Mouse (Mus musculus): ENCODE results near the gene Gm49337.
A peak's percentile ranks its signal among the peaks of the same experiment; 100 is the strongest.
"Not testable (repeated sequence)": the region's sequence is repeated elsewhere in the genome, so short reads cannot be mapped to it uniquely, and the experiment has no call there.

Gene Gm49337

DNA sequence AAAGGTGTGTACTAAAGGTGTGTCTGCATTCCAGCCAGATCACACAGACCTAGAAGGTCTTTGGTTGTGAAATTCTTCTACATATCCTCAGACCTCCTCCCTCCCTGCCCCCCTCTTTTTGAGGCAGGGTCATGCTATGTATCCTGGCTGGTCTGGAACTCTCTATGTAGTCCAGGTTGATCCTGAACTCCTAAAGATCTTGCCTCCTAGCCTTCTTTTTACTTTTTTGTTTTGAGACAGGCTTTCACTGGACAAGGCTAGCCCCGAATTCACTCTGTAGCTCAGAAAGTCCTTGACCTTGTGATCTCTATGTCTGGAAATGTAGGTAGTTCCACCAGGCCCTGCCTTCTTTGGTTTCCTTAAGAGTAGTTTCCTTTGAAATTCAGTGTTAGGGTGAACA lies 35.7 kb downstream of the Gm49337 start:
- no peak for DNase-seq (ENCODE audit: low spot score in 2 of 2)

DNA sequence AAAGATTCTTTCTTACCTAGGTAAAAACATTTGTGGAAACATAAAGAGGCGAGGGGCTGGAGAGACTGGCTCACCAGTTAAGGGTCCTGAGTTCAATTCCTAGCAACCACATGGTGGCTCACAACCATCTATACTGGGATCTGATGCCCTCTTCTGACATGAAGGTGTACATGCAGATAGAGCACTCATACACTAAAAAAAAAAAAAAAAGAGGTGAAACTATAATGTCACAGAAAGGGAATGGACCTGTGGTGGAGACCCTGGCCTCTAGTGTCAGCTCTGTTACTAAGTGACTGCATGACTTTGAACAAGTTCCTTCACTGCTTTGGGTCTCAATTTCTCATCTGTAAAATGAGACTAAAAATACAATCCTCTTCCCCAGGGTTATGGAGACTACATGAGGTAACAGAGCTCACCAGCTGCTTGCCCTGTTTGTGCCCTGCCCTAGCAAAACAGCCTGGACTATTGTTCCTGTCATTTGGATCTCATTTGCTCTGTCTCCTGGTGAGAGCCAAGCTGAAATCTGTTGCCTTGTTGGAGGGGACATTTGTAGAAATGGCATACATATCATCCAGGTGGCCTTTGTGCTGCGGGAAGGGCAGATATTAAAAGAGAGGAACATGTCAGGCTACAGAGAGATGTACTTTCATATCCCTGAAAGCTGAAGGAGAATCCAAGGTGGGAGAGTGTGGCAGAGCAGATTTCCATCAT lies 42.9 kb downstream of the Gm49337 start:
- DNase-seq (ENCODE audit: low spot score in 2 of 2) = no peak

DNA sequence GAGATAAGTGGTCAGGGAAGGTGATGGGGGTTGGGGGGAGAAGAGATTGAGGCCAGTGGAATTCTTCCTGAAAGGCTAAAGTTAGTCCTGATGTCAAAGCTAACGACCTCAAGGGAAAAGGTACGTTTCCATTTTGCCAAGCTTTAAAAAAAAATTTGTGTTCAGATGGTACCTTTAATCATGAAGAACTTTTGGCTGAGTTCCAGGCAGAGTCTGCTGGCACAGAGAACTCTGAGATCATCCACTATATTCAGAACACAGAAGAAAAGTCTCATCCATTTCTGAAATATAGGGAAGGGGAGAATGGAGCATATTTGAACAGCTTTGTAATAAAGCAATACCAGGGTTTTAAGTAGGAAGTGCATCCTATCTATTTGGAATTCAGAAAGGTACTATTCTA lies 43.9 kb downstream of the Gm49337 start:
- DNase-seq (ENCODE audit: low spot score in 2 of 2) = peak in 1 of 2 experiments; percentile 25

DNA sequence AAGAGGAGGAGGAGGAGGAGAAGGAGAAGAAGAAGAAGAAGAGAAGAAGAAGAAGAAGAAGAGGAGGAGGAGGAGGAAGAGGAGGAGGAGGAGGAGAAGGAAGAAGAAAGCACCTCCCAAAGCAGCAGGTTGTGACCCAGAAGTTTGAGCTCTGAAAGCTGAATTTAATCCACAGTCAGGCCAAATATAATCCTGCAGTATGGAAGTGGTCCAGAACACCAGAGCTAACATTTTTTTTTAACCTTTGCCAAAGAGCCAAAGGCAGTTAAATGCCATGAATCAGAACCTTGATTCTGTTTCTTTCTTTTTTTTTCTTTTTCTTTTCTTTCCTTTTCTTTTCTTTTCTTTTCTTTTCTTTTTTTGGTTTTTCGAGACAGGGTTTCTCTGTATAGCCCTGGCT lies 44.5 kb downstream of the Gm49337 start:
- not testable (repeated sequence) for DNase-seq (ENCODE audit: low spot score in 2 of 2)

DNA sequence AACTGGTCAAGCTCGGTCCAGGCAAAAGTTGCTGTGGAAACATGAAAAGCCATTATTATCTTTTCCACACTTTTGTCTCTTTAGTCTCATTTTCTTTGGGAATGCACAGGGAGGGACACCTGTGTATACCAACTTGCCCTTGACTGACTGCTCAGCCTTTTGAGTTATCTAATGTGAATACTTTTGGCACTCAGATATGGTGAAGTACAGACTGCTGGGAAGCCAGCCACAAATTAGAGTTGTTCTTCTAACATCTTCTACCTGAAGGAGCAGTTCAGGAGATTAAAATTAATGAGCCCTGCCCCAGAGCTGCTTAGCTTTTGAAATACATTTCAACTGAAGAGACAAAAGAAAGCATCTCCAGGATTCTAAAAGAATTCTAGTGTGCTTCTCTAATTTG lies 45.9 kb downstream of the Gm49337 start:
- DNase-seq (ENCODE audit: low spot score in 2 of 2) = no peak

DNA sequence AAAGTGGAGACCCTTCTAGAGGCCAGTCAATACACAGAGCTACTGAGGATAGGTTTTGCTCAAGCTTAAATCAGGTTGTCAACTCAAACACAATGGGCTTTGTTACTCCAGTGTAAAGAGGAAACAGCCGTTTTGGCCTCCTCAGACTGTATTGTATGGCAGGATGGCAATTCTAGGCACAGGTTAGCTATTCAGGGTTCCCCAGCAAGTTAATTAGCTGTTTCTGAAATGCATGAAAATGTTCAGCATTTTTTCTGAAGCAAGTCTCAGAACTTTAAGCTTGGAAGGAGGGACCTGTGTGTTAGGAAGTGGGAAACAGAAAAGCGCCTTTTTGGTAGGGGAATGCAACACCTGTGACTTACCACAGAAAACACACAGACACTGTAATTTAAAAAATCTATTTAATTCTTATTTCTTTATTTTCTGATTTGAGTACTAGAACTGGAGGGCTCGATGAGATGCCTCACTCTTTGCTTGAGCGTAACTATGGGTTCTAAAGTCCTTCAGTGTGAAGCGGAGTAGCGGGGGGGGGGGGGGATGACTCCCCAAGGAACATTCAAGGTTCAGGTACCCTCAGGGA lies 47.0 kb downstream of the Gm49337 start:
- no peak for DNase-seq (ENCODE audit: low spot score in 2 of 2)

DNA sequence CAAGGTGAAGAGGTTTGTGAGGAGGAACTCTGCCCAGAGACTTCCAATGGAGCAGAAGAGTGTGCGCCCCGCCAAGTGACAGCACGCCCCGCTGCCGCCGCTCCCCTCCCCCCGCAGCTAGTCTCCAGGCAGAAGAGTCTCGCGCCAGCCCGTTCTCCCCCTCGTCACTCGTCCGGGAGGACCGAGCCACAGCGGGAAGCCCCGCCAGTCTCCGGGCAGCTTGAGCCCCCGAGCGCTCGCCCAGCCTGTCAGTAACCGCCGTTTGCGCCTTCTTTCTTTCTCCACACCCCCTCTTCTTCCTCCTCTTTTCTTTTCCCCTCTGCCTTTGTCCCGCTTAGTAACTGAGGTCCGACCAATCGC lies 47.6 kb downstream of the Gm49337 start:
- DNase-seq (ENCODE audit: low spot score in 2 of 2) = no peak

DNA sequence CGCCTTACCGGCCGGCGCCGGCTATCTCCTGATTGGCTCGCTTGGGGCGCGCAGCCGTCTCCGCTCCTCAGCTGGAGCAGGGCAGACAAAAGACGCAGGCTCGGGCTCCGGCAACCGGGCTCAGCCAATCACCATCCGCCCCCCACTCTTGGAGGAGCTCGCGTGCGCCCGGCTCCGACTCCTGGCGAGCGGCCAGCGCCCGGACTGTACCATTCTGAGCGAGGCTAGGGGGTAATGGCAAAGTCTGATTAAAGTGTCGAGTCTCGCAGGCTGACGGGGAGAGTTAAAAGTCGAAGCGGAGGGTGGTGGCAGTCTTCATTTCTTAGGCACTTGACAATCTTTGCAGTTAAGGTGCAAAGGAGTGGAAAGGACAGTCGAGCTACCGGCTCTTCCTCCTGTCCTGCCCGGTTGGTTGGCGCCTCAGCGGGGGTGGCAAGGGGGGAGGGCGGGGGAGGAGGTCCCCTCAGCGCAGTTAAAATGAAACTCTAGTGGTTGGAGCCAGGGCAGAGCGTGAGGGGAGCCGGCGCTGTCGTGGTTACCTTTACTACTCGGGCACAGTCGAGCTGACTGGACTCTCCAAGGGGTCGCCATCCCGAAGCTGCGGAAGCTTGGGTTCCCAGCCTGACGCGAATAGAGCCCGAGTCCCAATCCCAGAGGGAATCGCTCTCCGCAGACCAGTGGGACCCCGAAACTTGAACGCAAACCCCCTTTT lies 48.1 kb downstream of the Gm49337 start, which contains the start of gene Pik3r3:
Gene Pik3r3 (plus strand): TSS at position 479 of the 712 bp plus-strand sequence.
- DNase-seq (ENCODE audit: low spot score in 2 of 2) = peak; percentile 97 to 99

DNA sequence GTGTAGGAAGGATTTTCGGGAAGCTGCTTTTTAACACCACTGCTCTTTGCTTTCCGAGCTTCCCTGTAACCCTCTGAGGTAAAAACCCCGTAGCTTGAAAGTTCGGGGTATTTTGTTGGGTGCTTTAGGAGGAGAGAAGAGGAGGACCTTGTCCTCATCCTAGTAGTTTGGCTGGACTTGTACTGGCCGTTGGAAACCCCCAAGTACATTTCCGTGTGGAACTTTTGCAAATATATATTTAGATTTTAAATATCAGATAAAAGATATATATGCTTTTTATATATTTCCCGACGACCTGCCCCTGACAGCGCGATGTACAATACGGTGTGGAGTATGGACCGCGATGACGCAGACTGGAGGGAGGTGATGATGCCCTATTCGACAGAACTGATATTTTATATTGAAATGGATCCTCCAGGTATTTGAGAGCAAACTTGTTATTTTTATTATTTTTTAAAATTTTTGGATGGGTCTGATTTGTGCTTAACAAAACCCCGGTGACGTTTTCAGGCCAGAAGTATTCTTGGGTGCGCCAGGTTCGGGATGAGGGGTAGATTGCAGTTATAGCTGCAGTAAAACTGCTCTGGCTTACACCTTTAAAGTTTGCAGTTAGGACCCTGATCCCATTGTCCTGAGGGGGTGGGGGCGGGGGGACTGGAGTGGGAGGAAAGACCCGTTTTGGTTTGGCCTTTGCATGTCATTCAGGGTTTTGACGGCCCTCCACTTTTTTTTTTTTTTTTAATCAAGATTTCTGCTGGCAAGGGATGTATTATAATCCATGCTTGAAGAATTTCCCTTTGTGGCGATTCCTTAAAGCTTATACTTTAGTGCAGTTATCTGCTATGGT lies 49.0 kb downstream of the Gm49337 start:
- peak; percentile 14 to 23 for DNase-seq (ENCODE audit: low spot score in 2 of 2)

DNA sequence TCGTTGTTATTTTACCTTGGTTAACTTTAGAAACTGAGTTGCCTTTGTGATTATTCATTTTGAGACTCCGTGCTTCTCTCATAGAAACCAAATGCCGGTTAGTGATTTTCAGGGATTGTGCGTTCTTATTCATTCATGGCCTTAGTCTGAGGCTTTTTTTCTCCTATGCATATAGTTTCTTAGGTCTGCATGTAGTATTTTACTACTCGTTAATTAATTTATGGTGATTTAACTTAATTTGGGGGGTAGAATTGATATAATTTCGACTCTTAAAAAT lies 49.6 kb downstream of the Gm49337 start:
- no peak for DNase-seq (ENCODE audit: low spot score in 2 of 2)

DNA sequence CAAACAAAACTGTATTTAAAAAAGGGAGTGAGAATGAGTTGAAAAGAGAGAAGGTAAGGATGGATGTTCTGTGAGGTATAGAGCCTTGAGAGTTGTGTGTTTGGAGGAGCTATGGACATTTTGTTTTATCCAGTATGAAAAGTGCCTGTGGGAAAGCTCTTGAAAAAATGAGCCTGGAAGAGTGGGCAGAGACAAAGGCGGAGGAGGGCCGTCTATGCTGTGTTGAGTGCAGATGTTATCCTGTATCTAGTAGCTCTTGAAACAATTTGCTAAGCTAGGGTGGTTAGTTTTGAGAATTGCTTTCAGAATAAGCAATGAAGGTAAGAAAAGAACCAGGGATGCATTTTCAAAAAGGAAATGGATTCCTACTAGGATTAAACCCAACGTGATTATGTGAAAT lies 70.2 kb downstream of the Gm49337 start:
- peak in 1 of 2 experiments; percentile 15 for DNase-seq (ENCODE audit: low spot score in 2 of 2)

DNA sequence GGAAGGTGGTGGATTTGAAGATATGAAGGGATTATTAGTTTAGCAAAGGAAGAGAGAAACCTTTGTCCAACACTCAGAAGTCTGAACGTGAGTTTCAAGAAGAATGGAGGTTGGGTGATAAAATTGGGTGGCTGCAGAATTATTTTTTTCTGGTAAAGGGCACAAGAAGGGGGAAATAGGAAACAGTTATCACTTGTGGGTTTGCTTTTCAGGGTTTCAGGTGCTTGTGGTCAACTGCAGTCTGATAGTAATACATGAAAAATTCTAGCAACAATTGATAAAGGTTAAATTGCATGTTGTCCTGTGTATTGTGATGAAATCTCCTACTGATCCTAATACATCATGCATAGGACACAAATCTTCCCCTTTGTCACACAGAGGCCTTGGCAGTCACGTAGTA lies 71.1 kb downstream of the Gm49337 start:
- DNase-seq (ENCODE audit: low spot score in 2 of 2) = no peak

DNA sequence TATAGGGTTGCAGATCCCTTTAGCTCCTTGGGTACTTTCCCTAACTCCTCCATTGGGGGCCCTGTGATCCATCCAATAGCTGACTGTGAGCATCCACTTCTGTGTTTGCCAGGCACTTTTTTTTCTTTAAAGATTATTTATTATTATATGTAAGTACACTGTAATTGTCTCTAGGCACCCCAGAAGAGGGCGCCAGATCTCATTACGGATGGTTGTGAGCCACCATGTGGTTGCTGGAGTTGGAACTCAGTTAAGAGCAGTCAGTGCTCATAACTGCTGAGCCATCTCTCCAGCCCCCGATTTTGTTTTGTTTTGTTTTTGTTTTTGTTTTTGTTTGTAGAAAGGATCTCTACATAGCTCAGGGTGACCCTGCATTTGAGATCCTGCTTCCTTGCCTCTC lies 72.7 kb downstream of the Gm49337 start:
- not testable (repeated sequence) for DNase-seq (ENCODE audit: low spot score in 2 of 2)

DNA sequence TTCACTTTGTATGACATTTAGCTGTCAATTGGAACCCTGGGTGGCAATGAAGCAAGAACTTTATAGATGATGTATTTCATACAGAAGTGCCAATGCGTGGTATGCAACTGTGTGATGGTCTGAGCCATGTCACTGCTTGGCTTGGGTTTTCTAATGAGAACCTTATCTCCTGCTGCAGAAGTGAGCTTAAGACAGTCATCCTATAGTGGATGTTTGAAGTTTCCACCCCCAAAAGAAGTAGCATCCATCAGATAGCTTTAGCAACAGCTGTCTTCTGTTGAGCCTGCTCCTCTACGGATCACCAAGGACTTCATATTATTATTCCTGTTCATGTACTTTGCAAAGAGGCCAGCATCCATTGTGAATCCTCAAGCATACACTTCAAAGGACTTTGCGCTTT lies 76.8 kb downstream of the Gm49337 start:
- no peak for DNase-seq (ENCODE audit: low spot score in 2 of 2)

DNA sequence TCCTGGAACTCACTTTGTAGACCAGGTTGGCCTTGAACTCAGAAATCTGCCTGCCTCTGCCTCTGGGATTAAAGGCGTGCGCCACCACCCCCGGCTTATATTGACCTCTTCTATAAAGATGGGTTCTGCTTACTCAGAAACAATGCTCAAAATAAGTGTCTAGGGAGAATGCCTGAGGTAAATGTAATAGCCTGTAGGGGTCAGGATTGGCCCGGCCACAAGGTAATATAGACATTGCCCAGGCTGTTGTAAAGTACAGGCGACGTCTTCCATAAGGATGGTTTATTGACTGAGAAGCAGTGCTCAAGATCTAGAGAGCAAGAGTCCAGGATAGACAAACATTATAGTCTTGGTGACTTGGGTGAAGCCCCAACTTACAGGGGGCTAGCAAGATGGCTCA lies 95.0 kb downstream of the Gm49337 start:
- no peak for DNase-seq (ENCODE audit: low spot score in 2 of 2)

DNA sequence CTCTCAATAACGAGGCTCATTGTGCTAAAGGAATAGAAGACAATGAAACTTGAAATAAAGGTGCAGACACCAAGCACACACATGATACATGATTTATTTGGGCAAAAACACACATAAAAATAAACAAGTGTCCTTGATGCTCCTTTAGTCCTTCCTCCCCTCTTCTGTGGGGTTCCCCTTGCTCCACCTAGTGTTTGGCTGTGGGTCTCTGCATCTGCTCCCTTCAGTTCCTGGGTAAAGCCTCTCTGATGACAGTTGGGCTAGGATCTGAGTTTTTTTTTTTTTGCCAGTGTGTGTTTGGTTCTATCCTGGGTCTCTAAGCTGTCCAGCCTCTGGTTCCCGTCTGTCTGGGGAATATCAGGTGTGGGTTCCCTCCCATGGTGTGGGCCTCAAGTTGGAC lies 109.0 kb downstream of the Gm49337 start:
- no peak for DNase-seq (ENCODE audit: low spot score in 2 of 2)

DNA sequence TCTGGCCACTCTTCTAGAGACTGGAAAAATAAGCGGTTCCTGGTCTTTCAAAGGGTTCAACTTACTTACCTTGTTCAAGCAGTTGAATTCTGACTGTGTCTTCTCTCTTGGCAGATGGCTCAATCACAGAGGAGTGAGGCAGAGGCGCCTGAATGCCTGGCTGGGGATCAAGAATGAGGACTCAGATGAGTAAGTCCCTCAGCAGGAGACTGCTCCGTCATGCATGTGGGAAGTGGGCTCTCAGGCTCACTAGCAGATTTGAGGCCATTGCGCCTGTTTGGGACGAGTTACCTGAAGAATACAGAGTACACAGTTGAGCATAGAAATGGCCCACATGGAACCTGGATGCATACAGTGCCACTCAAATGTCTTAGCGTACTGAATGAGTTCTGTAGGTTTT lies 118.4 kb downstream of the Gm49337 start:
- peak in 1 of 2 experiments; percentile 53 for DNase-seq (ENCODE audit: low spot score in 2 of 2)

DNA sequence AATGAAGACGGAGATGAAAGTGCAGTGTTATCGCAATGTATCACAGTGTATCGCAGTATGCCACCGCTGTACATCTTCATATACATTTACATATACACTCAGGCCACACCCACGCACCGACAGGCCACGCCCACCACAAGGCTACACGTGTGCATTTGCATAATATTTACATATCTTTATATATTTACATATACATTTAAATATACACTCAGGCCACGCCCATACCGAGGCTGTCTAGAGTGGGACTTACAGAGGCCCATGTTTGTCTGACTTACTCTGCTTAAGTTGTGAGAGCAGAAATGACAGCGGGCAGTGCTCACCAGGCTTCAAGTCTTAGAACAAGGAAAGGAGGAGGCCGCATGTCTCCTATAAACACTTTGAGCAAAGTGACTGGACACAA lies 120.1 kb downstream of the Gm49337 start:
- DNase-seq (ENCODE audit: low spot score in 2 of 2) = no peak

DNA sequence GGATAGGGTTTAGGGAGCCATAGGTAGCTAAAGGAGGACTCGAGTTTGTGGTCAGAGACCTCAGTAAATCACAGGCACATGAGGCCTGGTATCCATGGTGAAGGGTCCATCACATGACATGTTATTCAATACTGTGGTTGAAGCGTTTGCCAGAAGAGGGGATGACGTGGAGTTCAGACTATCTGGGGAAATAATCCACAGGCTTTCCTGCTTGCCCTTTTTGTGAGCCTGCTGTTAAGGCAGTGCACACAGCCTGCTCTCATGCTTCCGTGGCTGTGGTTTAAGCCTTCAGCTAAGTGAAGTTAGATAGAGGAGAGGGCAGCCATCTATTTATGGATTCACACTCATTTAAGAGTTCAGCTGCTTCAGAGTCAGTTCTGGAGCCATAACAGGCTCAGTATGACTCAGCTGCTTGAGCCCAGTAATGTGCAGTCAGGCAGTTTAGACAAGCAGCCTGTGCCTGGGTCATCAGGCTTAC lies 127.7 kb downstream of the Gm49337 start:
- peak in 1 of 2 experiments; percentile 7 for DNase-seq (ENCODE audit: low spot score in 2 of 2)

DNA sequence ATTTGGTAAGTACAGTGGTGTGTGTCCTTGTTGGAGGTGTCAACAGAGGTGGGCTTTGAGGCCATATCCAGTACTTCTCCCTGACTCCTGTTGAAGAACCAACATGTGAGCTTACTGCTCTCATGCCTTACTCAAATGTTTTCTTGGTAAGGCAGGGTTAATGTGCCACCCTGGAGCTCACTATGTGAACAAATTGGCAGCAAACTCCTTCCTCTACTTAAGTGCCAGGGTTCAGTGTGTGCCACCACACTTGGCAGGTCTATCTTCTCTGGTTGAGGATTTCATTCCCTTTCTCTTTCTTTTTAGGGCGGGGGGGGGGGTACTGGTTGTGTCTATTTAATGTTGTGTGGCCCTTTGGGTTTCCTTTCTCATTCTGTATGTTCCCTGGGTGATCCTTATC lies 131.4 kb downstream of the Gm49337 start:
- DNase-seq (ENCODE audit: low spot score in 2 of 2) = no peak

DNA sequence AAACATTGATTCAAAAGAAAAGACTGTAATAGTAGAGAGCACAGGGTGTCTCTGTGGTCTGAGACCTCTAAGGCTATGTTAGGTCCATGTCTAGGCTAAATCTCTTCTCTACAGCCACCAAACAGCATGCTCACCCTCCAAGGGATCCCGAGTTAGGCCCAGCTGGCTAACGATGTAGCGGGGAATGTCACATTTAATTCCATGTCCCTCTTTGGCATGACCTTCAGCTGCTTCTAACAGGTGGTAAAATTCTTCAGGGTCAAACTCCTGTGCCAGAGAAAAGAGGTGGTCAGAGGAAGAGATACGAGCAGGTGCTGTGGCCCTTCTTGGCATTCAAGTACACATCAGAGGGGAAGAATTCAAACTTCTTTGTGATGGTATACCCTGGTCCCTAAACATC lies 144.4 kb downstream of the Gm49337 start:
- DNase-seq (ENCODE audit: low spot score in 2 of 2) = no peak

DNA sequence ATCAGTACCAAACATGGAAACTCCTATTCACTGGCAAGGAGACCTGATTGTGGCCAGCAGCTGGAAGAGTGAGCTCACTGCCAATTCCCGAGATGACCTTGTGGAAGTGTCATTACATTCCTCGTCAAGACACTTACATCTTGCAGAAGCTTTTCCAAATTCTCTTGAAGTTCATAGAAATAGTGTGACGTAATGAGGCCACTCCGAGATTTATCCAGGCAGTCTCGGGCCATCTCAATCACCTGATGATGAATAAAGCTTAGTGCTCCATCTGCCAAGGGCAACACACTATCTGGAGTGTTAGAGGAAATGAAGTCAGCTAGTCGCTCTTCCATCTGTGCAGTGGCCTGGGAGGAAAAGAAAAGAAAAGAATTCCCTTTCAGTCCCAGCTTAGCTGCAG lies 148.9 kb downstream of the Gm49337 start:
- no peak for DNase-seq (ENCODE audit: low spot score in 2 of 2)

All from left cerebral cortex, adult 9 months (tissue).